Mouse (Mus musculus) cortical plate, adult 2 months (tissue): ENCODE results near the gene Gm1140. TPM values are rescaled to one million over a fixed set of nuclear protein-coding genes. Genes with fewer than 3 reads are reported as not detected.
"Not testable (repeated sequence)": the region's sequence is repeated elsewhere in the genome, so short reads cannot be mapped to it uniquely, and the experiment has no call there.

ENCODE experiments used
- H3K27ac ChIP-seq: fragments of 200-500 bp; 2 replicates; pipeline ENCODE4 v1.5.1; 2012; ENCODE audit warnings: low read length, control low read depth, inconsistent platforms; ENCODE audit not compliant: insufficient read depth
- H3K4me1 ChIP-seq: fragments of 200-500 bp; 2 replicates; pipeline ENCODE4 v1.6.1; 2011; ENCODE audit warnings: low read length; ENCODE audit not compliant: control insufficient read depth, insufficient read depth
- H3K4me3 ChIP-seq: fragments of 200-500 bp; 2 replicates; pipeline ENCODE4 v1.5.1; 2011; ENCODE audit warnings: mild to moderate bottlenecking, low read length, control low read depth; ENCODE audit not compliant: insufficient read depth
- polyA plus RNA-seq: library from polyadenylated mRNA; depleted of rRNA; stranded (reverse); fragments of >200 nt; gene quantifications from 2 replicates; pipeline ENCODE4 v1.2.3, GENCODE M21; 2012; rRNA removed

The Gm1140 gene
- polyA plus RNA-seq = not detected in 2 replicates

DNA sequence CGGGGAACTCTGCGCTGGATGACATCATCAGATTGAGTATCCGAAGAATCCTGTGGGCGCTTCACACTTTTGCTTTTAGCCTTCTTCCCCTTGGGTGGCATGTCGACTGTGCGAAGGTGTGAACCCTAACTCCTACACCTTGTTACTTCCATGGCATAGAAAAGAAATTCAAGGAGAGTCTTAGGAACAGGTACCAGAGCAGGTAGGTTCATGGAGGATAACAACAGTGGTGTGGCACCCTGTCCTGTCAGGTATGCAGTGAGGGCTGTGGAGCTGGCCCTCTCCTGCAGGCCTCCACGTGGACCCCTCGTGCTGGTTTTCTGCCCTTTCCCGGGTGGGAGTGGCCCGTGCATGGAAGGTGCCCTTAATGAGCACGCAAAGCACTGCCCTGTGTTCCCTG is at the start of gene Gm1140:
TSS of gene Gm1140 (minus strand) at position 101 of the 400 bp plus-strand sequence.
- H3K4me3 ChIP-seq, H3K4me1 ChIP-seq, H3K27ac ChIP-seq: not testable (repeated sequence)

DNA sequence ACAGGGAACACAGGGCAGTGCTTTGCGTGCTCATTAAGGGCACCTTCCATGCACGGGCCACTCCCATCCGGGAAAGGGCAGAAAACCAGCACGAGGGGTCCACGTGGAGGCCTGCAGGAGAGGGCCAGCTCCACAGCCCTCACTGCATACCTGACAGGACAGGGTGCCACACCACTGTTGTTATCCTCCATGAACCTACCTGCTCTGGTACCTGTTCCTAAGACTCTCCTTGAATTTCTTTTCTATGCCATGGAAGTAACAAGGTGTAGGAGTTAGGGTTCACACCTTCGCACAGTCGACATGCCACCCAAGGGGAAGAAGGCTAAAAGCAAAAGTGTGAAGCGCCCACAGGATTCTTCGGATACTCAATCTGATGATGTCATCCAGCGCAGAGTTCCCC is 2.0 kb upstream of the Gm1140 start, which contains the start of gene Gm14692:
TSS of gene Gm14692 (plus strand) at position 301 of the 400 bp plus-strand sequence.
- not testable (repeated sequence) for H3K27ac ChIP-seq, H3K4me1 ChIP-seq, H3K4me3 ChIP-seq

Other genes with a start within 250 kb of the Gm1140 start
- gene Gm14692, start 2.1 kb upstream of the Gm1140 start, polyA plus RNA-seq = not detected in 2 replicates
- not detected in 2 replicates for gene 4933436I01Rik, start 227.9 kb upstream of the Gm1140 start, polyA plus RNA-seq